Mouse (Mus musculus) lung, postnatal 36 days (tissue): ENCODE results near the gene Hmox1.
A peak's percentile ranks its signal among the peaks of the same experiment; 100 is the strongest.

Experiments
- DNase-seq: peaks from one replicate; pipeline ENCODE4 v3.0.0; 2022; ENCODE audit warnings: mixed read lengths

Hmox1 gene

GRCm38 (mm10) chr8:75093399-75094156 is at the start of gene Hmox1:
TSS of gene Hmox1 (plus strand) at chr8:75093621.
- peak; percentile 97 for DNase-seq

DNA sequence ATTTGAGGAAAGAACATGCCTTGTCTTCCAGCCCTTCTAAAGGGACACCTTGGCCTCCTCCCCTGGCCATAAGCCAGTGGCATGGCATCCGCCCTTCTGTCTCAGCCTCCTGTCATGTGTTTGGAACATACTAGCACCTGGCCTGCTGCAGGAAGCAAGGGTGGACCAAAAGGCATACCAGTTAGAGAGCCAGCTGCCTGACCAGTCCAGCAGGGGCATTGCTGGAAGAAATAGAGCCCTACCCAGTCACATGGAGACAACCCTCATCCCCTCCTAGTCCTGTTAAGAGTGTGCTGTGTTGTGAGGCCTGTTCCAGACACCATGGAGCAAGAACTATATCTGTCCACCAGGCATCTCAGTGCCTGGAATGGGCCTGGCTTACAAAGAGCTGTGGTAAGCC is 47.1 kb upstream of the Hmox1 start:
- DNase-seq, result no peak

DNA sequence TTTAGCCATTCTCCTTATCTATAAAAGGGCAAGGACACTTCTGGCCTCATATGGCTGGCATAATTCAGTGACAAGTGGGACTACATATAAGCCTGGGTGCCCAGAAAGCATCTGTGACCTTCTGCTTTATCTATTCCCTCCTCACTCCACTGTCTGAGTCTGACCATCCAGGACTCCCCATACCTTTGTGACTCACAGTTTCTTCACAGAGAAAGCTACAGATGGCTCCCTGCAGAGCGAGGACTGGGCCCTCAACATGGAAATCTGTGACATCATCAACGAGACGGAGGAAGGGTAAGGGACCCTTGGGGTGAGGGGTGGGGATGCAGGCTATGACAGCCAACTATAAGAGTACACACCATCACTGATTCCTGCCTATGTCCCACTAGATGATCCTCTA is 45.6 kb upstream of the Hmox1 start:
- no peak for DNase-seq

DNA sequence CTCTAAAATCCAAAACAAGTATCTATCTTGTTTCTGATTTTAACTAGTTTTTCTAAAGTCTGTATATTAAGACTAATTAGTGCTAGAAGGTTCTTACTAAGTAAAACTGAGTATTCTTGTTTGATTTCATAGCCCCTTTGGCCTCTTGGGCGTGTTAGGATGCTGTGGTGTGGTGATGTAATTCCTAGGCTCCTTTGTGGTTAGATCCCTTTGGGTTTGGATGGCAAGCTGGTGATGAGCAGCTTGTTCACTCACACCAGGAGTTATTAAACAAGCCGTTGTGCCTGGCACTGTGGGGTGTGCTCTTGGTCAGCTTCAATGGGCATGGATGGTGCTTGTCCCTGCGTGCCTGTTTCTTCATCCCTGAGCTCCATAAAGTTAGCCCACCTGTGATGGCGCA is 40.1 kb upstream of the Hmox1 start:
- DNase-seq, result no peak

GRCm38 (mm10) chr8:75055673-75056072 is 37.7 kb upstream of the Hmox1 start:
- DNase-seq, result no peak

DNA sequence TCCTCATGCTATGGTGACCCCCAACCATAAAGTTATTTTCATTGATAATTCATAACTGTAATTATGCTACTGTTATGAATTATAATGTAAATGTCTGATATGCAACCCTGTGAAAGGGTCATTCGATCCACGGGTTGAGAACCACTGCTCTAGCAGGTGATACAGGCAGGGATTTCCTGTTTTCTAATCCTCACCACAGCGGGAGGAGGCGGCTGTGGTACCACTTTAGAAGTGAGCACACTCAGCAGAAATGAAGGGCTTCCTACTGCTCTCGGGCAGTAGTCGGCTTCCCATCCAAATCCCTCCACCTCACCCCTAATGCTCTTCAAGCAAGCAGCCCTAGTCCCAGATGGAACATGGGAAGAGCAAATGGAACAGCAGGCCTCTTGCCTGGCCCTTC is 33.4 kb upstream of the Hmox1 start:
- no peak for DNase-seq

- no peak for DNase-seq
Observed at GRCm38 (mm10) chr8:75060815-75061214, 32.6 kb upstream of the Hmox1 start.

DNA sequence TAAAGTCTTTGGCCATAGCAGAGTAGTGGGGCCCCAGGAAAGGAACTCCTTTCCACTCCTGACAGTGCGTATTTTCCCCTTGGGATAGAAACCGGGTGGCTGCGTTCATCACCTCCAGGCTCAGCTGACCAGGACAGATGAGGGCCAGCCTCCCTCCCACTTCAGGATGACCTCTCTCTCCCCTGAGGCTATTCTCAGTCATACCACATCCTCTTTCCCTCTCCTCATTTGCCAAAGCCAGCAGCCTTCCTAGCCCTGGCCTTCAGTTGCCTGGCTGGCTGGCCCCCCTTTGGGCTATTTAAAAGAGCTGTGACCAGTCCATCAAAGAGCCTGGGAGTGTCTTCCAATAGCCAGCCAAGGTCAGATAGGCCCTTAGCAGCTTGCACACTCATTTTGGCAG is 30.1 kb upstream of the Hmox1 start:
- no peak for DNase-seq

- DNase-seq, result no peak
Observed at GRCm38 (mm10) chr8:75064790-75065189, 28.6 kb upstream of the Hmox1 start.

- DNase-seq, result no peak
Observed at GRCm38 (mm10) chr8:75067287-75067686, 26.1 kb upstream of the Hmox1 start.

DNA sequence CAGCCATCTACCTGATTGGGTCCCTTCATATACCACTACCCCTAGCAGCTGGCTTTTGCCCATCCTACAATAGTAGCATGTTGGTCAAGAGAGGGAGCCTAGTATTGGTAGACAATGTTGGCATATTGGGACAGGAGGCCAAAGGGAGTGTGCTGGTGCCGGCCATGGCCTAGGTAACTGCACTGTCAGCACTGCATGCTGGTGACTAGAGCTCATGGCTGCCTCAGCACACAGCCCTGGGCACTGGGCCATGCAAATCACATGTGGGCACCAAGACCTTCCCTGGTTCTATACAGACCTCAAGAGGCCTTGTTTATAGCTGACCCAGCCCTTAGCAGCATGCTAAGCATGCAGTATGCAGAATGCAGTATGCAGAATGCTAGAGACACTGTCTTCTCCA is 23.1 kb upstream of the Hmox1 start:
- DNase-seq, result no peak

GRCm38 (mm10) chr8:75071627-75072346 is 21.6 kb upstream of the Hmox1 start:
- peak; percentile 92 for DNase-seq

GRCm38 (mm10) chr8:75074876-75075275 is 18.5 kb upstream of the Hmox1 start:
- DNase-seq, result no peak

DNA sequence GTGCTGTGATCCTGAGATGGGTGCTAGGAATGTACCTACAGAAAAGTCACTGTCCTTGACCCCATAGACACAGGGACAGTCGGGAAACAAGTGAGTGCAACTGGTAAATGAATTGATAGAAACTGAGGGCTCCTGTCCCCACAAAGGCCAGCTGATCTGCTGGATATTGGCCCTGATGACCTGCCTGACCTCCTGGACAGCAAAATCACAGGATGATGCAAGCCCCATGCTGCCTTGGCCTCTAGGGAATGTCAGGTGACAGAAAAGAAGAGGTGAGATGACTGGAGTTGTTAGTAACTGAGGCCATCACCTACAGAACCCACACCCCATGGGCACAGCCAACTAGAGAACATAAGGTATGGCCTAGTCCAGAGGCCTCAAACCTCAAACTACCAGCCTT is 15.2 kb upstream of the Hmox1 start:
- DNase-seq, result no peak

- DNase-seq, result no peak
Observed at GRCm38 (mm10) chr8:75078851-75079250, 14.6 kb upstream of the Hmox1 start.

GRCm38 (mm10) chr8:75081364-75082040 is 11.9 kb upstream of the Hmox1 start:
- DNase-seq, result no peak

DNA sequence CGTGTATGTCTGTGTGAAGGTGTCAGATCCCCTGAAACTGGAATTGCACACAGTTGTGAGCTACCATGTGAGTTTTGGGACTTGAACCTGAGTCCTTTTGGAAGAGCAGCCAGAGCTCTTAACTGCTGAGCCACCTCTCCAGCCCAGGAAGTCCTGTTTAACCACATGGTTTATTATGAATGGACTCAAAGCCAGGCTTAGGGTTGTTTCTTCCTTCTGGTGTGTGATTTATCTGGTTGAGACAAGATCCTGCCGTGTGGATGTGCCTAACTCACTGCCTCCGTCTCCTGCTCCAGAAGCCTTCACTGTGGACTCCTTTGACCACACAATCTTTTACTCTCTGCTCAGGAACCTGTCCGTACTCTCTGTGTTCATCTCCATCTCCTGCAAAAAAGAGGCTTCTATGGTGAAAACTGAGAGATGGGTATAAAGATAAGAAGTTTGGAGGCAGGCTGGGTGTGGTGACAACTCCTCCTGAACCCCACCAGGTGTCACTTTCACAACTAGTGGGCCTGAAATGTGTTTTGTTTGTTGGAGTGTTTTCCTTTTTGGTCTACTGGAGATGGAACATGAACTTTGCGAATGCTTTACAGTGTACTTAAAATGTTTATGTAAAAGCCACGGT is 11.1 kb upstream of the Hmox1 start:
- no peak for DNase-seq

DNA sequence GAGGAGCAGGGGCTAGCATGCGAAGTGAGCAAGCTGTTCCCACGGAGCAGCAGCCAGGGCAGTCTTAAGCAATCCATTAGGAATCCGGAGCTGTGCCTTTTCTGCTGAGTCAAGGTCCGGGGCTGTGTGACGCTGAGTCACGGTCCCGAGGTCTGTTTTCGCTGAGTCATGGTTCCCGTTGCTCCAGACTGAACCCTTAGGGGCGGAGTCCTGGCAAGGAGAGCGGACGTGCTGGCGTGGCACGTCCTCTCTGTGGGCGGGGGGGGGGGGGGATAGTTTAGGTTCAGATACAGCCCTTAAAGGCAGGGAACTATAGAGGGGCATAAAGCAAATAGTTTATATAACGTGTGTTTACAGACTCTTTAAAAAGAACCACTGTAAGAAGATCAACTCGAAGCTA is 9.6 kb upstream of the Hmox1 start:
- peak; percentile 97 for DNase-seq

DNA sequence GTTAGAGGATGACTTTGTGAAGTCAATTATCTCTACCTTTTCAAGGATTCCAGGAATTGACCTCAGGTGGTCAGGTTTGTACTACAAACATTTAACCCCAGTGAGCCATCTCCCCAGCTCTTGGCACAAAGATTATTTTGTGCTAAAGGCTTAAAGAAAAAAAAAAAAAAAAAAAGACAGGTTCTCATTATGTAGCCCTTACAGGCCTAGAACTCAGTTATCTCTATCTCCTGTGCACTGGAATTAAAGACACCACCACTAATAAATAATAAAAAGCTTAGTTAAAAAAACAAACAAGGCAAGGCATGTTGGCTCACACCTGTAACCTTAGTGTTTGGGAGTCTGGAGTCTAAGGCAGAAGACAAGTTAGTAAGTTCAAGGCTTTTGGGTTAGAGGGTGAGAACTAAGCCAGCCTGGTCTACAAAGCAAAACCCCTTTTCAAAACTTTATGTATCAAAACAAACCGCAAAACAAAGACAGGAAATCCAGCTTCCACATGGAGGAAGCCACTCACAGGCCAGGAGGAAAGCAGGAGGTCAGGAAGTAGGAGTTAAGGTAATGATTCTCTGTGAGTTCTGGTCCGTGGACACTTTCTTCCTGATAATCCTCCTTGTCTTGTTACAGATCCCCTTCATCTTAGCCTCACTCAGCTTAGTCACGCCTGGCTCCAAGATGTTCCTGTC is 8.9 kb upstream of the Hmox1 start:
- no peak for DNase-seq

- DNase-seq, result peak; percentile 66
Observed at GRCm38 (mm10) chr8:75086002-75086401, 7.4 kb upstream of the Hmox1 start.

- no peak for DNase-seq
Observed at GRCm38 (mm10) chr8:75087127-75087526, 6.3 kb upstream of the Hmox1 start.

GRCm38 (mm10) chr8:75088989-75089881 is 4.2 kb upstream of the Hmox1 start:
- DNase-seq, result peak; percentile 96
